Mouse (Mus musculus): ENCODE results near the gene Aspdh.

Gene Aspdh

GRCm38 (mm10) chr7:44471880-44472557 is 6.8 kb downstream of the Aspdh start:
- DNase-seq (ENCODE audit: low read depth, low spot score) = no peak

DNA sequence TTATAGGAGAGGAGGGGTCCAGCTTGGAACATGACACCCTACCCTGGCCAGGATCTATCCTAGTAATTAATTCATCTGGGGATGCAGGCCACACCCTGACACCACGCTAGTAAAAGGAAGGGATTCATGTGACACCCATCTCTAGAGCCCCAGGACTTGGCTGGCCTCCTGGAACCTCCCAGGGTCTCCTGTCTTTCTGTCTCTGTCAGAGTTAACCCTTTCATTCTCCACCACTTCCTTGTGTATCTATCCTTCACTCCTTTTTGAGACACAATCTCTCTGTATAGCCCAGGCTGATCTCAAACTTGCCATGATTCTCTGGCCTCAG is 7.3 kb downstream of the Aspdh start:
- no peak for DNase-seq (ENCODE audit: low read depth, low spot score)

DNA sequence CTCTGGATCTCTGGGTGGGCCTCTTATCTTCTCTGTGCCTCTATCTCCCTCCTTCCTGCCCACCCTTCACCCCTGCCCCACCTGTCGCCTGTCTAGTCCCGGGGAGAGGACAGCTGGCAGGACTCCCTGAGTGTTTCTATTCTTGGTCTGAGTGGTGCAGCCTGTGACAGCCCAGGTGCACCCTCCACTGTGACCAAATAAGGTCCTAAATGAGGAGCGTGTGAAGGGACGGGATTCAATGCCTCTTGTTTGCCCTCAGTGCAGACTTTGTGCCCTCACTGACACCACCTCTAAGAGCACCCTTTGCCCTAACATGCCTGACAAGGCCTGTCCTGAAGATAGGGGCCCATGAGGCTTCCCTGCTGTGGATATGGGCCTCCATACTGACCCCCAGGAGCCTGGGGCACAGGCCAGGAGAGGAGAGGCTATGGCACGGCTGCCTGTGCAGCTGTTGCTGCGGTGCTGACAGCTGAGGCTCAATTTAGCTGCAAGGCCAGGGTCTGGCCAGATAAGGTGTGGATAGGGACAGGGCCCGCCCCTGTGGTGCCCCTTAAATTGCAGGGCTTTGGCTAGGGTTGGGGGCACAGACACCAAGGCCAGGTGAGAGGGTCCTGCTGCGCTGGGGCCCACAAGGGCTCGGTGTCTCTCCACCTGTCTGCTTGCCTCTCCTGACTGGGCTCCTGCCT is 7.9 kb downstream of the Aspdh start:
- no peak for DNase-seq (ENCODE audit: low read depth, low spot score)

DNA sequence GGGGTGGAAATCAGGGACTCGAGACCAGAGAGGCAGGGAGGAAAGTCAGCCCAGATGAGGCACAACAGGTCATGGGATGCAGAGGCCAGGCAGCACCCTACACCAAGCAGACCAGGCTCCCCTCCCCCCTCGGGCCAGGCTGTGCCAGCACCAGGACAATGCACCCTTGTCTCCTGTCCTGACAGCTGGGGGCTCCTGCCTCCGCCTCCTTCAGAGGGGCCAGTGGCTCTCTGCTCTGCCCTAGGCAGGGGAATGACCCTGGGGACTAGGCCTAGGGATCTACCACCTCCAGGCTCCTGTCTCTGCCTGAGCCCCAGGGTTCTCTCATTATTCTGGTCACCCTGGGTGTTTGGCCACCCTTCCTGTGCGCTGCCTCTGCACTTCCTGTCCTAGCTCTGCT is 9.2 kb downstream of the Aspdh start:
- DNase-seq (ENCODE audit: low read depth, low spot score) = no peak

GRCm38 (mm10) chr7:44475046-44475614 is 9.9 kb downstream of the Aspdh start:
- no peak for DNase-seq (ENCODE audit: low read depth, low spot score)

GRCm38 (mm10) chr7:44482836-44483435 is 17.7 kb downstream of the Aspdh start:
- DNase-seq (ENCODE audit: low read depth, low spot score) = no peak

GRCm38 (mm10) chr7:44484109-44484508 is 18.9 kb downstream of the Aspdh start:
- no peak for DNase-seq (ENCODE audit: low read depth, low spot score)

DNA sequence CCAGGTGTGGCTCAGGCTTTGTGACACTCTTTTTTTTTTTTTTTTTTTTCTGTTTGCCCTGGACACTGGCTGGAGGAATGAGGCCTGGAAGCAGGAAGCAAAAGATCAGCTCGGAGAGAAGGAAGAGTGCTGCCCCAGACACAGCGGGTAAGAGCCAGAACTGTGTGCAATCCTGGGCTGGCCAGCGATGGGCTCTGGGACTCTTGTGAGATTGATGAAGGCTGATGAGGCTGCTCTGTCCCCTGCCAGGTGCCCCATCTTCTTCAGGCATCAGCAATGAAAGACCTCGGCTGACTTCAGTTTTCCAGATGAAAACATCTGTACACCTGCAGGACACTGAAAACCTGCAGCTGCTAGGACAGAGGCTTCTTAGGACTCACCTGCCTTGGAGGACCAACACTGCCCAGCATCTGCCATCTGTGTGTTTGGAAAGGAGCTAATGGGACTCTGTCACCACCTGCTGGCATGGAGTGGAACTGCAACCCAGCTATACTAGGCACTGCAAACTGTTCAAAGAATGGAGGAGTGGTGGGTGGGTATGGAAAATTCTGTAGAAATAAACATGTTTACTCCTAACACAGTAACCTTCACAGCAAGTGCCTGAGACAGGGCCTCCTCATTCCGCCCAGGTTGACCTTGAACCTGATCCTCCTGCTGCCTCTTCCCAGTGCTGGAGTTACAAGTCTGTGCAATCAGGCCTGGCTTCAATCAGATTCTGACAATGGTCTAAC is 19.8 kb downstream of the Aspdh start:
- peak; percentile 74 for DNase-seq (ENCODE audit: low read depth, low spot score)

DNA sequence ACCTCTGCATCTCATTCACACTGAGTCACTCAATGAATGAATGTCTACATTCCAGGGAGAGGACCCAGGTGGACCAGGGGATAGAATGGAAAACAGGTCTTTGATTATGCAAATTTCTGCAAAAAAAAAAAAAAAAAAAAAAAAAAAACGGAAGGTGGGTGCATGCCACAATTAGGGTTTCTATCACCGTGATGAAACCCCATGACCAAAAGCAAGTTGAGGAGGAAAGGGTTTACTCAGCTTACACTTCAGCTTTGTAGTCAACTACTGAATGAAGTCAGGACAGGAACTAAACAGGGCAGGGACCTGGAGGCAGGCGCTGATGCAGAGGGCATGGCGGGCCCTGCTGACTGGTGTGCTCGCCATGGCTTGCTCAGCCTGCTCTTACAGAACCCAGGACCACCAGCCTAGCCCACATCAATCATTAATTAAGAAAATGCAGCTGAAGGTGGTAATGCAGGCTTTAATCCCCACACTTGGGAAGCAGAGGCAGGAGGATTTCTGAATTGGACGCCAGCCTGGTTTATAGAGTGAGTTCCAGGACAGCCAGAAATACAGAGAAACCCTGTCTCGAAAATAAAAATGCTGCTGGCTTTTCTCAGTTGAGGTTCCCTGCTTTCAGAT is 20.5 kb downstream of the Aspdh start:
- DNase-seq (ENCODE audit: low read depth, low spot score) = no peak

DNA sequence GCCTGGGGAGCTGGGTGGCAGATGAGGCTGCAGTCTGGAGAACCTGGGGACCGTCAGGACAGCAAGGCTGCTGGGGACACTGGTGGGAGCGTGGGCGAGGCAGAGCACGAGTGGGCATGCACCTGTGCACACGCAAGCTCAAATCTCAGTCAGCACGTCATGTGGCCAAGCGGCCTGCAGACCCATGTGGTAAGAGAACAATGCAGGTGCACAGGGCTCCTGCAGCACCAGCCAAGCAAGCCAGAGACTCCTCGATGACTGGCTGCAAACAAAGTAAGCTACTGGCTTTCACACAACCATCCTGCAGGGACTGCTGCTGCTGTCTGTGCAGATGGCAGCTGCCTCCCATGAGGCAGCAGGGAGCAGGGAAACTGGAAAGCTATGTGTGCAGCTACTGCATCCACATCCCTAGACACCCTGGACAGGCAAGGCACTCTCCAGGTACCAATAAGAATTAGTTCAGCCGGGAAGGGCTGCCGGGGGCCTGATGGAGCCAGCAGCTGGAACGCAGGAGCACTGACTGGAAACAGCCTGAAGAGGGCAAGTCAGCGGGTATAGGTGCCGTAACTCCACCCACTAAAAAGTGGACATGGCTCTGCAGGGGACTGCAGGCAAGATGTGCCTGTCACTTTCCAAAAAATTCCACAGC is 21.9 kb downstream of the Aspdh start:
- no peak for DNase-seq (ENCODE audit: low read depth, low spot score)

DNA sequence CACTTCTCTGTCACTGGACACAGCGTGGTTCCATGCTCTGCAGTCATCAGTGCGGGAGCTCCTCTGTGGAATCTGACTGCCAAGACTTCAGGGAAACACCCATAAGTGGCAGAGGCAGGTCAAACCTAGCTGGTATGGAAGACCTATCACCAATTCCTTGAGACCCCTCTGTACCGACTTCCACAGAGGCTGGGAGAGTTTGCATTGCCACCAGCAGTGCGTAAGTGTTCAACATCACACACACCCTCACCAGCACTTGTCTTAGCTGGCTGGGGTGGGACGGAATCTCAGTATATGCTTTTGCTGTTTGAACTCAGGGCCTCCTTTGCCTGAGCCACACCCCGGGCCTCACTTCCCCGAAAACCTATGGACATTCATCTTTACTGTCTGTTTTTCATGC is 22.7 kb downstream of the Aspdh start:
- DNase-seq (ENCODE audit: low read depth, low spot score) = no peak

DNA sequence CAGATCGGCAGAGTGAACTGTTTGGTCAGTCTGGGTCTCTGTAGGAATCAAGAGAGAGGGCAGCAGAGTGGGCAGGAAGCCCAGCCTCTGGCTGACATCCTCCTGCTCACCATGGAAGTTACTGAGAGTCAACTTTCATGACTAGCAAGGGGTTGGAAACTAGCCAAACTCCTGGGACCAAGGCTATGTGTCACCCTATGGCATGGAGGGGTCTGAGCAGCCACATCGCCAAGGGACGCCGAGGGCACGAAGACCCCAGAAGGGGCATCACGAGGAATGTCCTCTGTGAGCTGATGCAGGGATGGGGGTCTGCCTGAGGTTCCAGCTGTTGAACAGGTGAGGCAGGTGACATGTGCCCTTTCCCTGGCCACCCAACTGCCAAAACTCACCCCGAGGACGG is 23.4 kb downstream of the Aspdh start:
- DNase-seq (ENCODE audit: low read depth, low spot score) = no peak

DNA sequence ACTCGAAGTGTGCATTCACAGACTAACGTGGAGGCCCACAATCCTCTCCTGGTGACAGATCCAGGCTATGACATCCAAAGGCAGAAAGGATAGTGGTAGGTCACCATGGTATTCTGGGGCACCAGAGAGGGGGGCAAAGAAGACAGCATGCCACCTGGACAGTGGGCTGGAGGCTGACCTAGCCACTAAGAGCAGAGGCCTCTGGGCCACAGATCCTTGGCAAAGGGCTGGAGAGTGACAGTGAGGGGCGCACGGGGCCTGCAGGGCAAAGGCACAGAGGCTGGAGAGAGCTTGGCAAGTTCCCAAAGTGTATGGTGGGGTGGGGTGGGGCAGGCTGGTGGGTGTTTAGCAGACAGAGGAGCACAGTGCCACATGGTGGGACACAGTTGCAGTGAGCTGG is 25.1 kb downstream of the Aspdh start:
- DNase-seq (ENCODE audit: low read depth, low spot score) = no peak

- DNase-seq (ENCODE audit: low read depth, low spot score) = no peak
Observed at GRCm38 (mm10) chr7:44491391-44491790, 26.2 kb downstream of the Aspdh start.

- DNase-seq (ENCODE audit: low read depth, low spot score) = no peak
Observed at GRCm38 (mm10) chr7:44492166-44492826, 27.1 kb downstream of the Aspdh start.

GRCm38 (mm10) chr7:44494681-44495080 is 29.5 kb downstream of the Aspdh start:
- DNase-seq (ENCODE audit: low read depth, low spot score) = no peak

DNA sequence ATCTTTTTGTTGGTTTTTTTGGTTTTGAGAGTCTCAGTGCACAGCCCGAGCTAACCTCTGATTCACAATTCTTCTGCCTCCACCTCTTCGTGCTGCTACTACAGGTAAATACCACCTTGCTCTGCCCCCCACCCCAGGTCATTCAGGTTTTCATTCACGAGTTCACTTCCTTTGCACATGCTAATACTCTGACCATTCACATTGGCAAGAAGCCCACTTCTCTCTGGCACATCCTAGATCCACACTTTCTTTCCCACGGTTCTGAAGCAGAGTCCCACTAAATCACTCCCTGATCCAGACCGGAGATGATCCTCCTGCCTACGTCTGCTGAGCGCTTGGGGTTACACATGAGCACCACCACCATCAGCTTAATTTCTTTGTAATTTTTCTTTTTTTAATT is 29.9 kb downstream of the Aspdh start:
- DNase-seq (ENCODE audit: low read depth, low spot score) = no peak

DNA sequence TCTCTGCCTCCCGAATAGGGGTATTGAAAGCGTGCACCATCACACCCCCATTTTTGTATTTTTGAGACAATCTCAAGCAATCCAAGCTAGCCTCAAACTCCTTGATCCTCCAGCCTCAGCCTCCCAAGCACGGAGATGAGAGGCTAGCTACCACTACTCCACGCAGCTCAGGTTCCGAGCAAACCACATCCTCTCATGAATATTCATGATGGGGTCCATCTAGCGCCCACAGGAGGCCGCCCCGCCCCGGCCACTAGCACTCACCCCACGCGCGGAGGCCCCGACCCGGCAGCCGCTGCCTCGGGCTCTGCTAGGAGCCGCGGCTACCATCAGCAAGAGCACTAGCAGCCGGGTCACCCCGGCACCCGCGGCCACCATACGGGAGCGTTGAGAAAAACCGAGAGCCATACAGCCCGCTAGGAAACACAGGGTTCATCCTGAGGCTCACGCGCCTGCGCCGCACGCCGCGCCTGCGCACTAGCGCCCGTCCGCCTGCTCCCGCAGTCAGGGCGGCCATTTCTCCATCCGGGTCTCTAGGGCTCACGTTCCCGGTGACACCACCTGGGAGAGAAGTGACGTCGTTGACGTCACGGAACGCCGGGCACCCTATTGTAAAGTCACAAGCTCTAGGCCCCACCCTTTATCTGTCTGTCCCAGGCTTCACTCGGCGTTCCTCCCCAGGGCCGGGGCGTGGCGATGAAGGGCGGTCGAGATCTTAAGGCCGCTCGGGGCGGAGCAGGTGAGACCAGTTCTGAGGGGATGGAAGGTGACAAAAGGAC is 31.0 kb downstream of the Aspdh start, which contains the start of the genes Emc10 and Fam71e1:
Gene Emc10, minus strand, starts transcription at position 538 of the 779 bp plus-strand sequence.
Gene Fam71e1, plus strand, starts transcription at position 590 of the 779 bp plus-strand sequence.
- peak; percentile 100 for DNase-seq (ENCODE audit: low read depth, low spot score)

DNA sequence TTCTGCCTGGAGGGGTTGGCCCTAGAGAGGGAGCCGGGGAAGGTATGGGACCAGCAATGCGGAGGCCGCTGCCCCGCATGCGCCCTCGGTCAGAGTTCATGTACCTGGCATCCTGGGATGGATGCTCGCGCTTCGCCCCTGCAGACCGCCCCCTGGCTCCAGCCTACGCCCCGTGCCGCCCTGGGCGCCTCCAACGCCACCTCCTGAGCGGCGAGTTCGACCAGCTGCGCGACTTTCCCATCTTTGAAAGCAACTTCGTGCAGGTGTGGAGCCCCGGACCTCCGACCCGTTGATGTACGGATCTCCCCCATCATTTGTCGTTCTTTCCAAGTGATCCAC is 31.5 kb downstream of the Aspdh start:
- DNase-seq (ENCODE audit: low read depth, low spot score) = peak; percentile 34

All from embryo, embryonic 11.5 days (tissue).